Mouse (Mus musculus): ENCODE results near the gene Golph3l. TPM values are rescaled to one million over a fixed set of nuclear protein-coding genes. Genes with fewer than 3 reads are reported as not detected.

Gene Golph3l
- polyA plus RNA-seq, 1 experiment from 2014 or later = 35.6 TPM

GRCm38 (mm10) chr3:95560738-95561137 is 28.0 kb upstream of the Golph3l start:
- H3K4me3 ChIP-seq (ENCODE audit: low read length) = no peak overlapping the region
- H3K36me3 ChIP-seq (ENCODE audit: control insufficient read depth, insufficient read depth, low read length) = no peaks in the 10 kb centered on the region
- H3K9ac ChIP-seq (ENCODE audit: low read depth, low read length) = no peak overlapping the region
- no peaks in the 10 kb centered on the region for H3K9me3 ChIP-seq (ENCODE audit: control insufficient read depth, low read length)
- H3K4me1 ChIP-seq (ENCODE audit: control insufficient read depth, insufficient read depth, low read length) = no peaks in the 10 kb centered on the region
- ATAC-seq (ENCODE audit: low FRiP score, low TSS enrichment) = no peak
- H3K4me2 ChIP-seq (replicated peaks; ENCODE audit: low read depth, low read length) = no peak overlapping the region
- H3K27me3 ChIP-seq (ENCODE audit: control insufficient read depth, insufficient read depth, low read length) = no peaks in the 10 kb centered on the region
- WGBS = 94% methylated on average over 3 of the region's 3 CpGs
- H3K27ac ChIP-seq (ENCODE audit: low read depth, low read length) = no peak overlapping the region

- Histone ChIP-seq H3K36me3 (ENCODE audit: control insufficient read depth, insufficient read depth, low read length) (no peaks in the 10 kb centered on the region), H3K4me3 (ENCODE audit: low read length) (no peak overlapping the region), H3K27ac (ENCODE audit: low read depth, low read length) (no peak overlapping the region), H3K4me2 (replicated peaks; ENCODE audit: low read depth, low read length) (no peak overlapping the region), H3K9me3 (ENCODE audit: control insufficient read depth, low read length) (no peaks in the 10 kb centered on the region), H3K4me1 (ENCODE audit: control insufficient read depth, insufficient read depth, low read length) (no peaks in the 10 kb centered on the region), H3K27me3 (ENCODE audit: control insufficient read depth, insufficient read depth, low read length) (no peaks in the 10 kb centered on the region), H3K9ac (ENCODE audit: low read depth, low read length) (no peak overlapping the region)
- ATAC-seq (ENCODE audit: low FRiP score, low TSS enrichment) = no peak
- WGBS = 64% methylated on average over 2 of the region's 2 CpGs
Measured at GRCm38 (mm10) chr3:95561826-95562225, 26.9 kb upstream of the Golph3l start.

- Histone ChIP-seq H3K9ac (ENCODE audit: low read depth, low read length) (no peak overlapping the region), H3K9me3 (ENCODE audit: control insufficient read depth, low read length) (no peaks in the 10 kb centered on the region), H3K27me3 (ENCODE audit: control insufficient read depth, insufficient read depth, low read length) (no peaks in the 10 kb centered on the region), H3K4me3 (ENCODE audit: low read length) (no peak overlapping the region), H3K4me2 (replicated peaks; ENCODE audit: low read depth, low read length) (no peak overlapping the region), H3K4me1 (ENCODE audit: control insufficient read depth, insufficient read depth, low read length) (no peaks in the 10 kb centered on the region), H3K36me3 (ENCODE audit: control insufficient read depth, insufficient read depth, low read length) (no peaks in the 10 kb centered on the region), H3K27ac (ENCODE audit: low read depth, low read length) (no peak overlapping the region)
- no peak for ATAC-seq (ENCODE audit: low FRiP score, low TSS enrichment)
- 90% methylated on average over 3 of the region's 3 CpGs for WGBS
Measured at GRCm38 (mm10) chr3:95569585-95569984, 19.1 kb upstream of the Golph3l start.

GRCm38 (mm10) chr3:95587754-95588603 is 755 bp upstream of the Golph3l start:
- peak overlapping the region; percentile 51; the same call in 1 of the 2 replicates for H3K27ac ChIP-seq (ENCODE audit: low read depth, low read length)
- peak overlapping the region; percentile 58 for H3K4me2 ChIP-seq (replicated peaks; ENCODE audit: low read depth, low read length)
- no peaks in the 10 kb centered on the region for H3K9me3 ChIP-seq (ENCODE audit: control insufficient read depth, low read length)
- H3K4me1 ChIP-seq (ENCODE audit: control insufficient read depth, insufficient read depth, low read length) = 0 out of 2 replicates have a peak, but pooled peaks cover 3% of the 10 kb centered on the region
- peaks cover 10% of the 10 kb centered on the region; the same call in 1 of the 2 replicates for H3K36me3 ChIP-seq (ENCODE audit: control insufficient read depth, insufficient read depth, low read length)
- no peaks in the 10 kb centered on the region for H3K27me3 ChIP-seq (ENCODE audit: control insufficient read depth, insufficient read depth, low read length)
- peak overlapping the region; percentile 76 for H3K4me3 ChIP-seq (ENCODE audit: low read length)
- peak overlapping the region; percentile 23; the same call in 1 of the 2 replicates for H3K9ac ChIP-seq (ENCODE audit: low read depth, low read length)
- ATAC-seq (ENCODE audit: low FRiP score, low TSS enrichment) = no peak
- WGBS = 55% methylated on average over 8 of the region's 8 CpGs

DNA sequence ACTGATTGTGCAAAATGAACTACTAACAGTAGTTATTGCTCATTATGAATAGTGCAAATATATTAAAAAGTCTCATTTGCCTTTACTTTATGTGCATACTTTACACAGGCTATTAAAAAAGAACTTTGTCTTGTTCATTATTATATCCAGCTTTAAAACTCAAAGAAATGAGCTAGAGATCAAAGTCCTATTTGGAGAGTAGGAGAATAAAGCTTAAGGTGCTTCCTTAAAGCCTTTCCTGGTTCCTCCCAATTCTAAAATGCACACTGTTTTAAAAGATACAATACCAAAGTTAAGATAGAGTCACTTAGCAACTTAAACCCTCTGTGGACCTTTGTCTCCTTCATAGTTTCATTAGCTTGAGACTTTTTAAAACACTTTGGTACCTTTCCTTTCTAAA is 10.0 kb downstream of the Golph3l start:
- peaks cover 22% of the 10 kb centered on the region for H3K36me3 ChIP-seq (ENCODE audit: control insufficient read depth, insufficient read depth, low read length)
- no peaks in the 10 kb centered on the region for H3K4me1 ChIP-seq (ENCODE audit: control insufficient read depth, insufficient read depth, low read length)
- no peaks in the 10 kb centered on the region for H3K9me3 ChIP-seq (ENCODE audit: control insufficient read depth, low read length)
- H3K4me3 ChIP-seq (ENCODE audit: low read length) = no peak overlapping the region
- H3K4me2 ChIP-seq (replicated peaks; ENCODE audit: low read depth, low read length) = no peak overlapping the region
- H3K9ac ChIP-seq (ENCODE audit: low read depth, low read length) = no peak overlapping the region
- no peaks in the 10 kb centered on the region for H3K27me3 ChIP-seq (ENCODE audit: control insufficient read depth, insufficient read depth, low read length)
- H3K27ac ChIP-seq (ENCODE audit: low read depth, low read length) = no peak overlapping the region
- ATAC-seq (ENCODE audit: low FRiP score, low TSS enrichment) = no peak

GRCm38 (mm10) chr3:95601287-95601686 is 12.6 kb downstream of the Golph3l start:
- Histone ChIP-seq H3K27me3 (ENCODE audit: control insufficient read depth, insufficient read depth, low read length) (no peaks in the 10 kb centered on the region), H3K4me2 (replicated peaks; ENCODE audit: low read depth, low read length) (no peak overlapping the region), H3K27ac (ENCODE audit: low read depth, low read length) (no peak overlapping the region), H3K4me3 (ENCODE audit: low read length) (no peak overlapping the region), H3K4me1 (ENCODE audit: control insufficient read depth, insufficient read depth, low read length) (no peaks in the 10 kb centered on the region), H3K9me3 (ENCODE audit: control insufficient read depth, low read length) (no peaks in the 10 kb centered on the region), H3K36me3 (ENCODE audit: control insufficient read depth, insufficient read depth, low read length) (peaks cover 8% of the 10 kb centered on the region), H3K9ac (ENCODE audit: low read depth, low read length) (no peak overlapping the region)
- no peak for ATAC-seq (ENCODE audit: low FRiP score, low TSS enrichment)
- WGBS = 83% methylated on average over 3 of the region's 3 CpGs

DNA sequence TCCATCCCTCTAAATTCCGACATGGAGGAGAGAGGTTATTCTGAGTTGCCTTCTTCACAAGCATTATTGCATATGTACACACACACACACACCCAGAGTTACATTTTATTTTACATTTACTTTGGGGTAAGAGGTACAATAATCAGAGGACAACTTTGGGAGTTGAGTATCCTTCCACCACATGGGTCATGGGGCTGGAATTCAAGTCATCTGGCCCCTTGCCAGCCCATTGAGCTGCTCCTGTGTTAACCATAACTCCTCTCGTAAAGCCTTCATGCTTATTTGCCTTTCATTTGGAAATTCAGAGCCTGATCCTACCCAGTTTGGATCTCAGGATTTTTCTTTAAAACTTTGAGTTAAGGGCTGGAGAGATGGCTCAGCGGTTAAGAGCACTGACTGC is 17.4 kb downstream of the Golph3l start:
- H3K27ac ChIP-seq (ENCODE audit: low read depth, low read length) = no peak overlapping the region
- H3K9me3 ChIP-seq (ENCODE audit: control insufficient read depth, low read length) = no peaks in the 10 kb centered on the region
- H3K36me3 ChIP-seq (ENCODE audit: control insufficient read depth, insufficient read depth, low read length) = peaks cover 27% of the 10 kb centered on the region
- no peaks in the 10 kb centered on the region for H3K27me3 ChIP-seq (ENCODE audit: control insufficient read depth, insufficient read depth, low read length)
- no peak overlapping the region for H3K4me2 ChIP-seq (replicated peaks; ENCODE audit: low read depth, low read length)
- 90% methylated on average over 3 of the region's 3 CpGs for WGBS
- no peak overlapping the region for H3K9ac ChIP-seq (ENCODE audit: low read depth, low read length)
- H3K4me3 ChIP-seq (ENCODE audit: low read length) = no peak overlapping the region
- no peaks in the 10 kb centered on the region for H3K4me1 ChIP-seq (ENCODE audit: control insufficient read depth, insufficient read depth, low read length)
- ATAC-seq (ENCODE audit: low FRiP score, low TSS enrichment) = no peak

- H3K27ac ChIP-seq (ENCODE audit: low read depth, low read length) = no peak overlapping the region
- H3K9me3 ChIP-seq (ENCODE audit: control insufficient read depth, low read length) = no peaks in the 10 kb centered on the region
- no peak for ATAC-seq (ENCODE audit: low FRiP score, low TSS enrichment)
- H3K4me2 ChIP-seq (replicated peaks; ENCODE audit: low read depth, low read length) = no peak overlapping the region
- no peak overlapping the region for H3K9ac ChIP-seq (ENCODE audit: low read depth, low read length)
- H3K27me3 ChIP-seq (ENCODE audit: control insufficient read depth, insufficient read depth, low read length) = no peaks in the 10 kb centered on the region
- no peaks in the 10 kb centered on the region for H3K4me1 ChIP-seq (ENCODE audit: control insufficient read depth, insufficient read depth, low read length)
- H3K36me3 ChIP-seq (ENCODE audit: control insufficient read depth, insufficient read depth, low read length) = peaks cover 29% of the 10 kb centered on the region
- WGBS = 72% methylated on average over 3 of the region's 3 CpGs
- H3K4me3 ChIP-seq (ENCODE audit: low read length) = no peak overlapping the region
Measured at GRCm38 (mm10) chr3:95609195-95609594, 20.5 kb downstream of the Golph3l start.

- Histone ChIP-seq H3K9ac (ENCODE audit: low read depth, low read length) (no peak overlapping the region), H3K4me1 (ENCODE audit: control insufficient read depth, insufficient read depth, low read length) (no peaks in the 10 kb centered on the region), H3K9me3 (ENCODE audit: control insufficient read depth, low read length) (no peaks in the 10 kb centered on the region), H3K27me3 (ENCODE audit: control insufficient read depth, insufficient read depth, low read length) (no peaks in the 10 kb centered on the region), H3K4me3 (ENCODE audit: low read length) (no peak overlapping the region), H3K36me3 (ENCODE audit: control insufficient read depth, insufficient read depth, low read length) (peaks cover 41% of the 10 kb centered on the region), H3K27ac (ENCODE audit: low read depth, low read length) (no peak overlapping the region), H3K4me2 (replicated peaks; ENCODE audit: low read depth, low read length) (no peak overlapping the region)
- ATAC-seq (ENCODE audit: low FRiP score, low TSS enrichment) = no peak
- 100% methylated on average over 1 of the region's 1 CpGs for WGBS
Measured at GRCm38 (mm10) chr3:95613996-95614395, 25.3 kb downstream of the Golph3l start.
